Mouse (Mus musculus): ENCODE data around the gene Spata21.

Spata21 gene

GRCm38 (mm10) chr4:141076761-141077506 lies 11.2 kb upstream of the Spata21 start:
- DNase-seq (ENCODE audit: low spot score), result no peak

DNA sequence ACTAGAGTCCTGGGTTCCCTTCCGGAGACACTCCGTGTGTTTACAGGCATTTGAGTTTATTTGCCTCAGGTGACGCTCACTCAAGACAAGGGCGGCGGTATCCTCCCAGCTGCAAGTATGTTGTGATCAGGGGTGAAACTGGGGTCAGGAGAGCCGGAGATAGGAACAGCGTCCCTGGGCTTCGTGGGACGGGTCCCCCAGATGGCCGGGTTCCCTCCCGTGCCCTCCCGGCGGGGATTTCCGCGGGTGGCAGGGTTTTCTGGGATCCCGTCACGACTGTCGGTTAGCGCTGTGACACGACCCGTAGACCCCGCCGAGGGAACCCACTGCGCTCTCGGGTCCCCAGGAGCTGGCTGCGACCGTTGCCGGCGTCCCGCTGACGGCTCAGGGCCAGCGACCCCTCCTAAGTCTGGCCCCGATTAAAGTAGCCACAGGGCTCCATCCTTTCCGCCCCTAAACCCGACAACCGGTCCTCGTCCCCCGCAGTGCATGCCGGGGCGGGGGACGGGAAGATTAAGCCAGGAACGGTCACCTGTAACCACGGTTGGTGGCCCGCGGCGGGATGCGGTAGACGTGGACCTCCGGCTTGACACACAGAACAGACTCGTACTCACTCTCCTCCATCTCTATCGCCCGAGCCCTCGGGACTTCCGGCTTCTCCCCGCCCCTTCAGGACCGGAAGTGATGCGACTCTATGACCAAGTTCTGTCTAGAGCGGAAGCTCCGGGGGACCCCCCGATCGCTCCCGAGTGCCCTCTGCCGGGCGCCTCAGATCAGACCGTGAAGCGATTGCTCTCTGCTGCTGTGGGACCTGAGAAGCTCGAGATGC lies 10.2 kb upstream of the Spata21 start, which contains the start of gene Necap2:
Necap2 (minus strand) TSS at position 677 of the 829 bp plus-strand sequence.
- DNase-seq (ENCODE audit: low spot score), result peak; percentile 95

GRCm38 (mm10) chr4:141078510-141079137 lies 9.5 kb upstream of the Spata21 start:
- no peak for DNase-seq (ENCODE audit: low spot score)

- no peak for DNase-seq (ENCODE audit: low spot score)
These were observed 1.3 kb upstream of the Spata21 start for GRCm38 (mm10) chr4:141086862-141087261.

DNA sequence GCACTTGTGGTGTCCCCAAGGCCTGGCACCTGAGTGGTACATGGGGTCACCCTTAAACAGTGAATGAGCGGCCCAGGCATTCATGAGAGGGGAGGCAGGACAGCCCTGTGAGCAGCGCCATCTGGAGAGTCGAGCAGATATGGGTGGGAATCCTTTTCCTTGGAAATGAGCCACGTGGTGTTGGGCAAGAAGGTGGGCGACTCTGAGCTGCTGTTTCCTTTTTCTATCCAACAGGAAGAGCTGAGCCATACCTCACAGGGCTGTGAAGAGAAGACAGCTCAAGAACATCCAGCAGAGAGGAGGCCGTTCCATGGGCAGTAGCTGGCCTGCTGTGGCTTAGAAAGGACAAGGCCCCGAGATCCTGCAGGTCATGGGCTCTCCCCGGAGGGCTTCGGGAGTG lies 581 bp downstream of the Spata21 start:
- no peak for DNase-seq (ENCODE audit: low spot score)

GRCm38 (mm10) chr4:141095016-141095415 lies 6.9 kb downstream of the Spata21 start:
- no peak for DNase-seq (ENCODE audit: low spot score)

DNA sequence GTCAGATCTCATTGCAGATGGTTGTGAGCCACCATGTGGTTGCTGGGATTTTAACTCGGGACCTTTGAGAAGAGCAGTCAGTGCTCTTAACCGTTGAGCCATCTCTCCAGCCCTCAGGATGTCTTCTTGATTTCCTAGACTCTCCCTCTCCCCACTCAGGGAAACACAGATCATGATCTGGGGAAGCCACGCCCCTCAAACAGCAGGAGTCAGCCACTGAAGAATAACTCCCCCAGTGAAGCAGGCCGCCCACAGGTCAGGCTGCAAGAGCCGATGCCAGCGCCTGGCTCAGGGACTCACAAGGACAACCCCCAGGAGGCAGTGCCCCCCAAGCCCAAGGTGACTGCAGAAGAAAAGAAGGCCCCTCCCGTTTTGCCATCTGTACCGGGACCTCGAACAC lies 8.6 kb downstream of the Spata21 start:
- no peak for DNase-seq (ENCODE audit: low spot score)

DNA sequence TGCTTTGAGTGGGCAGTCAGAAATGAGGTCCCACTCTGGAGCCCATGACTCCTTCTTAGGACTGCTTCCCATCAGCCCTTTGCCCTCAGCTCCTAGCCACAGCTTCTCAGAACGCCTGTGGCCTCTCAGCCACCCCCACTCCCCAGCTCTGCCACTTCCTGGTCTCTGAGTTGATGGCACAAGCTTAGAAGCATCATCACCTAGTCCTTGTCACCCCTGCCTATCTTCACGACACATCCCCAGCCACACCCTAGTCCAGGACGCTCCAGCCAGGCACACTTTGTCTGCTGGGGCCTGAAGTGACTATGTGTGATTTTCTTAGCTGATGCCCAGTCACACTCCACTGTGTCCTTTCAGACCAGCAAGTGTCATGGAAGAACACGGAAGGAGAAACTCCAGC lies 10.8 kb downstream of the Spata21 start:
- no peak for DNase-seq (ENCODE audit: low spot score)

- no peak for DNase-seq (ENCODE audit: low spot score)
These were observed 11.8 kb downstream of the Spata21 start for GRCm38 (mm10) chr4:141099956-141100355.

DNA sequence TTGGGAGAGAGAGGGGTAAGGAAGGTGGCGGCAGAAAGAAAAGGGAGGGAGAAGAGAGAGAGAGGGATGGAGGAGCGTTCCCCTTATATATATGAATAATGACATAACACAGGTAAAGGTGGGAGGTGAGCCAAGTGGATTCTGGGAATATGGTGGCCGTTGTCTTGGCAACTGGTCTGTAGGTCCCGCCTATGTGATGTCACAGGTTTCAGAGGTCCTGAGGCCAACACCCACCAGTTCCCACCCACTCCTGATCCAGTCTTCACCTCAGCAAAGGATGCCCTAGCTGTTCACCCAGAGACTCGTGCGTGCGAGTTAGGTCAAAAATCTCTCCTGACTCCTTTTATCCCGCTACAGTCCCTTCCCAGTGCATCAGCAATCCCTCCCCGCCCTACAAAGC lies 13.2 kb downstream of the Spata21 start:
- DNase-seq (ENCODE audit: low spot score), result no peak

GRCm38 (mm10) chr4:141101855-141102254 lies 13.7 kb downstream of the Spata21 start:
- DNase-seq (ENCODE audit: low spot score), result peak; percentile 25

DNA sequence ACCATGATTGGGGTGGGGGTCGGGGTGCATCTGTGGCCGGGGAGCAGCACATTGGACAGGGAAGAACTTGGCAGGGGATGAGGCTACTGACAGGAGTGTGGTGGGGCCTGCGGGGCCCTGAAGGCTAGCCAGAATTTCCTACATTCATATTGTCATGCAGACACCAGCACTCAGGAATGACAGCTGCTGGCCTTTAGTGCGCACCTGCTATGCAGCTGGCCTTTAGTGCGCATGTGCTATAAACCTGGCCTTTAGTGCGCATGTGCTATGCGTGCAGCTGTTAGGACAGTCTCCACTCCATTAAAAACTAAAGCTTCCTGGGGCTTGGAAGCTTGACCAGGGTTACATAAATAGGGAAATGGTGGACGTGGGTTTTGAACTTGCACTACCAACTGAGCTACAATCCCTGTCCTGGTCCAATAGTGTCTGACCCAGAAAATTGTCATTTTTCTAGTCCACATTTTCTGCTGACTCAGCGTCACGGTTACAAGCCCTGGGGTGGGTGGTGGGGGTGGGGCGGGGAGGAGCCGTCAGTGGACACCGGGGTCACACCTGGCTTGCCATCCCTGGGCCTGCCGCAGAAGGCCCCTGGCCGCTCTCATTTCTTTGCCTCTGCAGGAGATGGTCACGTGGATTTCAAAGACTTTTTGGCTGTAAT lies 18.5 kb downstream of the Spata21 start:
- DNase-seq (ENCODE audit: low spot score), result no peak

DNA sequence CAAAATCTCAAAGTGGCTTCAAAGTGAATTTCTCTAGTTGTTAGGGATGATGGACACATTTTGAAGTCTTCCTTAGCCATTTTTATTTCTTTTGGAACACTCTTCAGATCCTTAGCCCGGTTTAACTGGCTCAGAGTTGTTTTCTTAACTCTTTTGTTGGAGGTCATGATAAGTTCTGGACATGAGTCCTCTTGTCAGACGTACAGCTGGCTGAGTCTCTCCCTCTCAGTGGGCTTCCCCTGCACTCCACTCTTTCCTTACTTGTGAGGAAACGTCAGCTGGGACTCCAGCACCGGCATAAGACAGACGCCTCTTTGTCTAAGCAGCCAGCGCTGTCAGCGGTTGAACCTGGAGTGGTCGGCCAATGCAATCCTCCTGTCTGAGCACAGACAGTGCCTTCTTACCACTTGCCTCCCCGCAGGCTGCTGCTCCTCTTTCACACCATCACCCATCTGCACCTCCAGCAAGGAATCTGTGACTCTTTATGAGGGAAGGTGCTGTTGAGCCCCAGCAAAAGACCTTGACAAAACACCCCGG lies 20.1 kb downstream of the Spata21 start:
- no peak for DNase-seq (ENCODE audit: low spot score)

GRCm38 (mm10) chr4:141113831-141114230 lies 25.7 kb downstream of the Spata21 start:
- DNase-seq (ENCODE audit: low spot score), result no peak

GRCm38 (mm10) chr4:141114521-141114981 lies 26.4 kb downstream of the Spata21 start:
- peak; percentile 45 for DNase-seq (ENCODE audit: low spot score)

GRCm38 (mm10) chr4:141115398-141115797 lies 27.3 kb downstream of the Spata21 start:
- DNase-seq (ENCODE audit: low spot score), result no peak

DNA sequence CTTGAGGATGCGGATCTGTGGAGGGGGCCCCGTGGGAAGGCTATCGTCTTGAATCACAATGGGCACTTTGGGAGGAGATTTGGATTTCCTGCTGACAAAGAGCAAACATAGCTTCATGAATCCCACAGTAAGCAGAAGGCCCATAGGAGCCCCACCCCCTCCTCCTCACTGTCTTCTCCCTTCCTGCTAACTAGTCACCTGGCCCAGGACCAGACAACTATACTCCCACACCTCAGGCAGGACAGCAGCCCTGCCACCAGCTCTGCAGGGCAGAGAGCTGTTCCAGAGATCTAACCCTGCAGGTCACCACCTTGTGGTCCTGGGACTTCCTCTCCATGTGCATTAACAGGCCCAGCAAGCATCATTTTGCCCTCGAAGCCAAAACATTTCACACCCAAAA lies 30.6 kb downstream of the Spata21 start:
- no peak for DNase-seq (ENCODE audit: low spot score)

GRCm38 (mm10) chr4:141120700-141121099 lies 32.6 kb downstream of the Spata21 start:
- DNase-seq (ENCODE audit: low spot score), result no peak

- DNase-seq (ENCODE audit: low spot score), result no peak
These were observed 34.5 kb downstream of the Spata21 start for GRCm38 (mm10) chr4:141122663-141123062.

- DNase-seq (ENCODE audit: low spot score), result no peak
These were observed 34.9 kb downstream of the Spata21 start for GRCm38 (mm10) chr4:141123065-141123464.

- peak; percentile 43 for DNase-seq (ENCODE audit: low spot score)
These were observed 41.1 kb downstream of the Spata21 start for GRCm38 (mm10) chr4:141129190-141129710.
